Mouse (Mus musculus): Measurements from ENCODE around the gene Flywch1. TPM values are rescaled to one million over a fixed set of nuclear protein-coding genes. Genes with fewer than 3 reads are reported as not detected.
A peak's percentile ranks its signal among the peaks of the same experiment; 100 is the strongest.

The Flywch1 gene
- polyA plus RNA-seq, 1 experiment = not detected

DNA sequence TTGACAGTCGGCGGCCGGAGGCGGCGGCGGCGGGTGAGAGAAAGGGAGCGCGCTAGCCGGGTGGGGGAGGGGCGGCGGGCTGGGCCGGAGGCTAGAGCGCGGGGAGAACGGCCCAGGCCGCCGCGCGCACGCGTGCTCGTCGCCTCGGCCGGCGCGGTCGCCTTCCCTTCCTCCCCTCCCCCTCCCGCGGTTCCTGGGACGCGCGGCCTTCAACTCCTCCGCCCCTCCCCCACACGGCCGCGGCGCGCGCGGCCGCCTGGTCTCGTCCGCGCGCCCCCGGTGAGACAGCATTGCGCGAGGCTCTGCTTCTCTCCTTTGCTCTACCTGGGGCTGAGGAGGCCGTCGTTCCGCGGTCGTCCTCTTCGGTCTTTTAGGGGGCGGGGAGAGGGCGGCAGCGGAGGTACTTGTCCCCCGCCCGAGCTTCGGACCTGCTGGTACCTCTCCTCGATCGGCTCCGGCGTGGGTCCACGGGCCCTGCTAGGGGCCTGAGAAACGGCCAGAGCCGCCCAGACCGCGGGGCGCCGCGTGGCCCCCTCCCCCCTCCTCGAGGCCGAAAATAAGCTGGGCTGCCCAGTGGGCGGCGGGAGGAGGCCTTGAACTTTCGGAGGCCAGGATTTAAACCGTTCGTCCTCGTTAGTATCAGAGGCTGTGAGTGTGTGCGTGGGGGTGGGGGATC is 32.1 kb upstream of the Flywch1 start:
- WGBS = under 1% methylated on average over 83 of the region's 83 CpGs
- TF ChIP-seq POLR2A (IDR thresholded peaks at IDR 0.05; ENCODE audit: insufficient read depth, low read depth, low read length) = no peak
- H3K4me3 ChIP-seq (ENCODE audit: insufficient read depth, low read depth, low read length) = peak overlapping the region; percentile 67
- peak overlapping the region; percentile 89 for H3K27ac ChIP-seq (ENCODE audit: insufficient read depth, low read depth, low read length)
- peaks cover 9% of the 10 kb centered on the region; the same call in 1 of the 2 replicates for H3K4me1 ChIP-seq (ENCODE audit: control insufficient read depth, insufficient read depth, low read length)

DNA sequence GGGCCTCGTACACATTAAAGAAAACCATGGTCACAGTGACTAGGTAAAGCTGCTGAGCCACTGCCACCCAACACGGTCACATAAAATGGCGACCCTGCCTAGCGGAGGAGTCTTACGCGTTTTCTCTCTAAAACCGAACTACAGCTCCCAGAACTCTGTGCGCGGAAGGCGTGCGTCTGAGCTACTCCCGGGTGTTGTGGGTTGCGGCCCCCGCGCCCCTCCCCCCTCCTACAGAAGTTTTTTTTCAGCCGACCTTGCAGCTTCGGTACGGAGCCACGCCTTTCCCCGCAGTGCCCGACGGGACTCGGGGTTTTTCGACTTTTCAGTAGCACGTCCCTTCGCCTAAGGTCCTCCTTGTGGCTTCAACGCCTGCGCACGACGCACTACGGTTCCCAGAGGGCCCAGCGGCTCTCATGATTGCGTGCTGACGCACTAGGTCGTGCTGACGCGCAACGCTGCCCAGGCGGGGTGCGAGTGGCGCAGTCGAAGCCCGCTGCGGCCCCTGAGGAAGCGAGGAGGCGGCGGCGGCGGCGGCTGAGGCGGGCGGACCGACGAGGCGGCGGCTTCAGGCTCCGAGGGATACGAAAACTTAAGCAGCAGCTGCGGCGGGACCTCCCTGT is 31.5 kb upstream of the Flywch1 start:
- TF ChIP-seq POLR2A (IDR thresholded peaks at IDR 0.05; ENCODE audit: insufficient read depth, low read depth, low read length) (peak; percentile 90), CTCF (IDR thresholded peaks at IDR 0.05; ENCODE audit: insufficient read depth, low read depth, low read length) (no peak)

GRCm38 (mm10) chr17:23801627-23802026 is 30.2 kb upstream of the Flywch1 start:
- no peak for TF ChIP-seq CTCF (IDR thresholded peaks at IDR 0.05; ENCODE audit: insufficient read depth, low read depth, low read length)
- no peak for TF ChIP-seq POLR2A (IDR thresholded peaks at IDR 0.05; ENCODE audit: insufficient read depth, low read depth, low read length)
- no peak overlapping the region for H3K27ac ChIP-seq (ENCODE audit: insufficient read depth, low read depth, low read length)
- H3K4me3 ChIP-seq (ENCODE audit: insufficient read depth, low read depth, low read length) = no peak overlapping the region
- peaks cover 4% of the 10 kb centered on the region; the same call in 1 of the 2 replicates for H3K4me1 ChIP-seq (ENCODE audit: control insufficient read depth, insufficient read depth, low read length)
- WGBS = 94% methylated on average over 10 of the region's 10 CpGs

More for the DNA sequence above, 31.5 kb upstream of the Flywch1 start:
- WGBS = under 1% methylated on average over 60 of the region's 60 CpGs
- Histone ChIP-seq H3K4me1 (ENCODE audit: control insufficient read depth, insufficient read depth, low read length) (peaks cover 9% of the 10 kb centered on the region; the same call in 1 of the 2 replicates), H3K4me3 (ENCODE audit: insufficient read depth, low read depth, low read length) (peak overlapping the region; percentile 67), H3K27ac (ENCODE audit: insufficient read depth, low read depth, low read length) (peak overlapping the region; percentile 98)

GRCm38 (mm10) chr17:23797316-23797715 is 25.9 kb upstream of the Flywch1 start:
- Histone ChIP-seq H3K27ac (ENCODE audit: insufficient read depth, low read depth, low read length) (no peak overlapping the region), H3K4me3 (ENCODE audit: insufficient read depth, low read depth, low read length) (no peak overlapping the region), H3K4me1 (ENCODE audit: control insufficient read depth, insufficient read depth, low read length) (peaks cover 9% of the 10 kb centered on the region)
- 77% methylated on average over 7 of the region's 7 CpGs for WGBS
- TF ChIP-seq POLR2A (IDR thresholded peaks at IDR 0.05; ENCODE audit: insufficient read depth, low read depth, low read length) (no peak), CTCF (IDR thresholded peaks at IDR 0.05; ENCODE audit: insufficient read depth, low read depth, low read length) (no peak)

DNA sequence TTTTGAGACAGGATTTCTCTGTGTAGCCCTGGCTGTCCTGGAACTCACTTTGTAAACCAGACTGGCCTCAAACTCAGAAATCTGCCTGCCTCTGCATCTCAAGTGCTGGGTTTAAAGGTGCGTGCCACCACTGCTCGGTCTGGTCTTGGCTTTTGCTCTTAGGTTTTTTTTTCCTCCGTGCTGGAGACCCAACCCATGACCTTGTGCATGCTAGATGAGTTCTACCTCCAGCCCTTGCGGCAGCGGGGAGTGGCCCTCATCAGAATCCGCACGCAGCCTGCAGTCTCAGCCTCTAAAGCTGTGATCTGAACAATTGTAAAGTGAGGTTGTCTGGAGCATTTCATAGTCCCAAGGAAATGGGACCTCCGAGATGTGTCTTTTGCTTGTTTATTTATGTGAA is 23.9 kb upstream of the Flywch1 start:
- no peak for TF ChIP-seq POLR2A (IDR thresholded peaks at IDR 0.05; ENCODE audit: insufficient read depth, low read depth, low read length)
- no peak for TF ChIP-seq CTCF (IDR thresholded peaks at IDR 0.05; ENCODE audit: insufficient read depth, low read depth, low read length)
- Histone ChIP-seq H3K27ac (ENCODE audit: insufficient read depth, low read depth, low read length) (no peak overlapping the region), H3K4me1 (ENCODE audit: control insufficient read depth, insufficient read depth, low read length) (peaks cover 14% of the 10 kb centered on the region), H3K4me3 (ENCODE audit: insufficient read depth, low read depth, low read length) (no peak overlapping the region)
- WGBS = 93% methylated on average over 8 of the region's 8 CpGs

DNA sequence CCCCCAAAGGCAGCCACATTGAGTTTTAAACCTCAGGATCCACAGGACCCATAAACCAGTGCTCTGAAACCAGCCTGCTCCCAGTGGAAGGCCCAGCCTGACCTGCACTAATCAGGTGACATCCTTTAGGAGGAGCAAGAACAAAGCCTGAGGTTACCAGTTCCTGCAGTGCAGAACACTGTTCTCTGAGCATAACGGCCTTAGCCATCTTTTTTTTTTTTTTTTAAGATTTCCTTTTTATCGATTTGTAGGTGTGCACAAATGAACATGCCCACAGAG is 19.6 kb upstream of the Flywch1 start:
- 26% methylated on average over 2 of the region's 2 CpGs for whole genome bisulfite sequencing
- Histone ChIP-seq H3K4me3 (ENCODE audit: insufficient read depth, low read depth, low read length) (peak overlapping the region; percentile 53), H3K27ac (ENCODE audit: insufficient read depth, low read depth, low read length) (peak overlapping the region; percentile 93), H3K4me1 (ENCODE audit: control insufficient read depth, insufficient read depth, low read length) (peaks cover 19% of the 10 kb centered on the region)
- TF ChIP-seq CTCF (IDR thresholded peaks at IDR 0.05; ENCODE audit: insufficient read depth, low read depth, low read length) (no peak), POLR2A (IDR thresholded peaks at IDR 0.05; ENCODE audit: insufficient read depth, low read depth, low read length) (no peak)

DNA sequence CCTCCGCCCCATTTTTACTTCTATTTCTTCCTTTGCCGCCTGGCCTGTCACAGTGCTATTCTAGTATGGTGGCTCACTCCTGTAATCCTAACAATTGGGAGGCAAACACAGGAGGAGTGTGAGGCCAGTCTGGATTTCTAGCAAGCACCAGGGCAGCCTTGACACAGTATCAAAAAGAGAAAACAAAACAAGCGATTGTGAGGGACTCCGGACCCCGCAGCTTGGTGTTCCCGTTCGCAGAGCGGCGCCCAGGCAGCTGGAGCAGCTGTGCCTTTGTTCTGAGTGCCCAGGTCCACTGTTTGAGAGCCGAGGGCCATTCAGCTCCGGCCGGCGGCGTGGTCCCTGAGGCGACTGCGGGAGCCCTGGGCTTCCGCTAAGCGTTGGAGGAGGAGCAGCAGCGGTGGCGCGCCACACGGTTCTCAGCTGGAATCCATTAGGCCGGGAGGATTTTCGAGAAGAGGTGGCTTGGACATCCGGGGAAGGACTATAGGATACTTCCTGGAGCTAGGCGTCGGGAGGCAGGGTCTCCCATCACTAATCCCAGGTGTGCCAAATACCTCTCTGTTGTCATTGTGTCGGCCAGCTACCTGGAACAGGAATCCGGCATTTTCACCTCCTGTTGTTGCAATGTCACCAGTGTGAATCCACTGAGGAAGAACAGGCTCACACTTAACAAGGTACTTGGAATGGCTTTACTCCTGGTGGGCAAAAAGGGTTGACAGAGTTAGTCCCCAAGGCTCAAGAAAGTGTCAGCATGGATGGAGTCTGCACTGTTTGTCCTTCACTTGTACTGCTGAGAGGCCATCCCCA is 19.1 kb upstream of the Flywch1 start, which contains the start of gene Srrm2:
TSS of gene Srrm2 (plus strand) at position 264 of the 810 bp plus-strand sequence.
- Histone ChIP-seq H3K27ac (ENCODE audit: insufficient read depth, low read depth, low read length) (peak within 1 kb of the TSS; percentile 93), H3K4me3 (ENCODE audit: insufficient read depth, low read depth, low read length) (peak within 1 kb of the TSS; percentile 53), H3K4me1 (ENCODE audit: control insufficient read depth, insufficient read depth, low read length) (peaks cover 23% of the 10 kb centered on the region)
- 1% methylated on average over 29 of the region's 29 CpGs for WGBS
- no peak for TF ChIP-seq CTCF (IDR thresholded peaks at IDR 0.05; ENCODE audit: insufficient read depth, low read depth, low read length)
- no peak for TF ChIP-seq POLR2A (IDR thresholded peaks at IDR 0.05; ENCODE audit: insufficient read depth, low read depth, low read length)

DNA sequence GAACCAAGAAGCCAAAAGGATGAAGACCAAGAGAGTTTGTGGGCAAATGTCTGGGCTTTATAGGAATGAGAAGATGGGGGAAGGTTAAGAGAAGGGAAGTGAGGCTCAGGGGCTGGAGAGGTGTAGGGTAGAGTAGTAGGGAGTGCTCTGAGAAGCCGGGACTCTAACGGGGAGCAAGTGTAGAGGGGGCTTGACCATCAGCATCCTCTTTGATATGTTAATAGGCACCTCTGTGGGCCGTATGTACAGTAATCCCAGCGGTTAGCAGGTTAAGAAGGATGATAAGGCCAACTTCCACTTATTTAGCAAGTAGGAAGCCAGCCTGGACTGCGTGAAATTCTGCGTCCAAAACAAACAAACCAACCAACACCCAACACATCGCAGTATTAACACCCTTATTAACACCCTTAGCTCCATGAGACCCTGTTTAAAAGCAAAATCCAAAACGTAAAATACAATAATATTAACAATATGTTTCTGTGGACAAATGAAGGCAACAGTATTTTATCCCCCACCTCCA is 18.4 kb upstream of the Flywch1 start:
- Histone ChIP-seq H3K4me3 (ENCODE audit: insufficient read depth, low read depth, low read length) (no peak overlapping the region), H3K4me1 (ENCODE audit: control insufficient read depth, insufficient read depth, low read length) (peaks cover 22% of the 10 kb centered on the region), H3K27ac (ENCODE audit: insufficient read depth, low read depth, low read length) (peak overlapping the region; percentile 93)
- WGBS = 16% methylated on average over 8 of the region's 8 CpGs
- TF ChIP-seq POLR2A (IDR thresholded peaks at IDR 0.05; ENCODE audit: insufficient read depth, low read depth, low read length) = no peak
- no peak for TF ChIP-seq CTCF (IDR thresholded peaks at IDR 0.05; ENCODE audit: insufficient read depth, low read depth, low read length)

- Histone ChIP-seq H3K4me3 (ENCODE audit: insufficient read depth, low read depth, low read length) (no peak overlapping the region), H3K27ac (ENCODE audit: insufficient read depth, low read depth, low read length) (no peak overlapping the region), H3K4me1 (ENCODE audit: control insufficient read depth, insufficient read depth, low read length) (peaks cover 22% of the 10 kb centered on the region)
- TF ChIP-seq POLR2A (IDR thresholded peaks at IDR 0.05; ENCODE audit: insufficient read depth, low read depth, low read length) = no peak
- no peak for TF ChIP-seq CTCF (IDR thresholded peaks at IDR 0.05; ENCODE audit: insufficient read depth, low read depth, low read length)
- WGBS = 90% methylated on average over 4 of the region's 4 CpGs
These were observed 17.6 kb upstream of the Flywch1 start for GRCm38 (mm10) chr17:23788973-23789372.
